Mouse (Mus musculus) lung, adult 2 months (tissue): Measurements from ENCODE around the gene Rora.

Experiments
- CTCF ChIP-seq: fragments of 200-500 bp; IDR thresholded peaks from 2 replicates; pipeline ENCODE4 v1.5.1; 2011; ENCODE audit warnings: mild to moderate bottlenecking, low read length, control low read depth; ENCODE audit not compliant: insufficient read depth
- POLR2A ChIP-seq: fragments of 200-500 bp; IDR thresholded peaks from 2 replicates; pipeline ENCODE4 v1.6.1; 2011; ENCODE audit warnings: low read depth, mild to moderate bottlenecking, control low read depth, low read length, borderline replicate concordance; ENCODE audit errors: extremely low read depth

GRCm38 (mm10) chr9:68993881-68994280 lies 340.3 kb downstream of the Rora start:
- TF ChIP-seq CTCF: no peak
- TF ChIP-seq POLR2A: no peak
